Mouse (Mus musculus): ENCODE data around the gene Gm13023. TPM values are rescaled to one million over a fixed set of nuclear protein-coding genes. Genes with fewer than 3 reads are reported as not detected.
"Not testable (repeated sequence)": the region's sequence is repeated elsewhere in the genome, so short reads cannot be mapped to it uniquely, and the experiment has no call there.

Gm13023 gene
- total RNA-seq (2022) = not detected

DNA sequence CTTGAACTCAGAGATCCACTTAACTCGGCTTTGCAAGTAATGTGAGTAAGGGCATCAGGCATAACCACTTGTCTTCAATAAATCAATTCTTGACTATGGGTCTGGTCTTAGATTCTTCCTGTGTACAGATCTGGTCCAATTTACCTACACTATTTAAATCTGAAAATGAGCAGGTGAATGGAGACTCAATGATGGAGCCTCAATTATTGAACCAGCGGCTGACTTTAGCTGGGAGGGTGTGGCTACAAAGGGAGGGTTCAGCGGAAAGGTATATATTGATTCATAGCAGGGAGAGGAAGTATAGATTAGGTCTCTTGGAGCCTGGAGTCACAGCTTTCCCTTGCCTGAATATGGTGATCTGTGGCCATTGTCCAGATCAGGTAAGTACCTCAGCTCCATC, at the start of gene Gm13023:
TSS of gene Gm13023 (plus strand) at position 301 of the 400 bp plus-strand sequence.
- not testable (repeated sequence) for DNase-seq (ENCODE audit: low spot score in 2 of 2)

DNA sequence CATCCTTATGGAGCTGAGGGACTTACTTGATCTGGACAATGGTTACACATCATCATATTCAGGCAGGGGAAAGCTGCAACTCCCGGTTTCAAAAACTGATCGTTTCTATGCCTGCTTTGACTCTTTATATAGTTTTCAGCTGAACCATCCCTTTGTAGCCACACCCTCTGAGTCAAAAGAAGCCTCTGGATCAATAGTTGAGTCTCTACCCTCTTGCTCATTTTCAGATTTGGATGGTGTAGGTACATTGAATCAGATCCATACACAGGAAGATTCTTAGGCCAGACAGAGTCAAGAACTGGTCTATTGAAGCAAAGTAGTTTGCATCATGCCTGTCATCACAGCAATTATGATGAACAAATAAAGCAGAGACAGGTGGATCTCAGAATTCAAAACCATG, 26.8 kb downstream of the Gm13023 start, which contains the start of gene Gm13084:
TSS of gene Gm13084 (minus strand) at position 101 of the 400 bp plus-strand sequence.
- no peak for DNase-seq (ENCODE audit: low spot score in 2 of 2)

Other genes starting within 250 kb of the Gm13023 start
- gene BC080695, start 237.7 kb upstream of the Gm13023 start, total RNA-seq (2022) = not detected
- gene Gm13057, start 237.6 kb upstream of the Gm13023 start, total RNA-seq (2022) = not detected
- gene Gm13083, start 174.3 kb upstream of the Gm13023 start, total RNA-seq (2022) = not detected
- gene Gm13088, start 132.1 kb upstream of the Gm13023 start, total RNA-seq (2022) = not detected
- not detected for gene Gm13089, start 86.6 kb upstream of the Gm13023 start, total RNA-seq (2022)
- not detected for gene Gm13078, start 69.9 kb upstream of the Gm13023 start, total RNA-seq (2022)
- not detected for gene Gm13084, start 26.7 kb downstream of the Gm13023 start, total RNA-seq (2022)
- not detected for gene Gm13103, start 57.1 kb downstream of the Gm13023 start, total RNA-seq (2022)
- not detected for gene Pramef6, start 111.0 kb downstream of the Gm13023 start, total RNA-seq (2022)
- gene Pramef25, start 161.7 kb downstream of the Gm13023 start, total RNA-seq (2022) = not detected
- not detected for gene Gm13101, start 177.6 kb downstream of the Gm13023 start, total RNA-seq (2022)
- gene Pramef17, start 205.0 kb downstream of the Gm13023 start, total RNA-seq (2022) = not detected

All from layer of hippocampus, adult 8-10 months (tissue).